Mouse (Mus musculus) kidney, adult 2 months (tissue): ENCODE data around the gene Epha2.

Source experiments
- CTCF ChIP-seq: fragments of 200-500 bp; conservative IDR thresholded peaks from 2 replicates; pipeline ENCODE4 v1.5.1; 2011; ENCODE audit warnings: low read depth, mild to moderate bottlenecking, control low read depth, low read length, moderate library complexity, mixed read lengths; ENCODE audit not compliant: insufficient read depth, insufficient read length
- POLR2A ChIP-seq: fragments of 200-500 bp; IDR thresholded peaks from one replicate; pipeline ENCODE4 v1.6.1; 2011; ENCODE audit warnings: low read depth, low read length, control low read depth

DNA sequence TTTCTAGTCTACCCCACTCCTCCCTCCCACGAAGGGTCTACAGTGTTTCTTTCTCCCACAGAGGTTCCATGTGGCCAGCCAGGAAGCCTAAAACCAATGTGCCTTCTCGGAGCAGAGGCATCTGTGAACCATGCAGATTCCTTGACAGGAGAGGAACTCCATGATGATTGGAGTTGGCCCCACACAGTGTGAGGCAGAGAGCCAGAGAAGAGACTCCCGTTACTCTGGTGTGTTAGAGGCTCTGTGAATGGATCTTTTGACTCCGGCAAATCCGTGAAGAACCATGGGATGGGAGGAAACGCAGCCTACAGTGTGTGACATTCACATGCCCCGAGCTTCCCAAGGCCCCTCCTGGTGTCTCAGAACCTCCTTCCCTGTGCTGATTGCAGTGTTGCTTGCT, 42.5 kb downstream of the Epha2 start:
- TF ChIP-seq POLR2A, result no peak
- TF ChIP-seq CTCF, result no peak
